Mouse (Mus musculus) yolk sac, embryonic 10.5 days (tissue): ENCODE results near the gene Itih4.

Experiments used
- DNase-seq: peaks from one replicate; pipeline ENCODE4 v3.0.0-alpha.2; 2017; ENCODE audit warnings: low spot score

Itih4 gene

GRCm38 (mm10) chr14:30886204-30886603, at the start of gene Itih4:
Itih4 (plus strand) TSS chr14:30886476.
- DNase-seq, result no peak

- no peak for DNase-seq
These were observed 48.8 kb upstream of the Itih4 start for GRCm38 (mm10) chr14:30837416-30837996.

GRCm38 (mm10) chr14:30843701-30844100, 42.6 kb upstream of the Itih4 start:
- DNase-seq, result no peak

DNA sequence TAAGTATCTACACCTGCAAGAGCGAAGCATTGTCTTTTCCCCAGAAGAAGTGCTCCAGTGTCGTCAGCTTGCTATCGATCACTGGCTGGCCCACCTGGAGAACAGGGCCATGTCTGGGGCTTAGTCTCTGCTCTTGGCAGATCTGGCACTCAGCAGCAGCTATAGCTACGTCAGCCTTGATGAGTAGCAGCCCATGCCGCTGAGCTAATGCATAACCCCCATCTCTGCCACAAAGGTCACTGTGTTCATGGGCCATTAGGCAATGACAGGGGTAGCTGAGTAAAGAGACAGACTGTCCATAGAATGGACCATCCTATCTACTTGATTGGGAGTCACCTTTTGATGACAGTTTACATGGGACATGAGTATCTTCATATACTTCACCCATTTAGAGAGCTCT, 35.8 kb upstream of the Itih4 start:
- DNase-seq, result no peak

- no peak for DNase-seq
These were observed 34.0 kb upstream of the Itih4 start for GRCm38 (mm10) chr14:30852325-30852724.

- DNase-seq, result no peak
These were observed 31.0 kb upstream of the Itih4 start for GRCm38 (mm10) chr14:30855316-30855715.

DNA sequence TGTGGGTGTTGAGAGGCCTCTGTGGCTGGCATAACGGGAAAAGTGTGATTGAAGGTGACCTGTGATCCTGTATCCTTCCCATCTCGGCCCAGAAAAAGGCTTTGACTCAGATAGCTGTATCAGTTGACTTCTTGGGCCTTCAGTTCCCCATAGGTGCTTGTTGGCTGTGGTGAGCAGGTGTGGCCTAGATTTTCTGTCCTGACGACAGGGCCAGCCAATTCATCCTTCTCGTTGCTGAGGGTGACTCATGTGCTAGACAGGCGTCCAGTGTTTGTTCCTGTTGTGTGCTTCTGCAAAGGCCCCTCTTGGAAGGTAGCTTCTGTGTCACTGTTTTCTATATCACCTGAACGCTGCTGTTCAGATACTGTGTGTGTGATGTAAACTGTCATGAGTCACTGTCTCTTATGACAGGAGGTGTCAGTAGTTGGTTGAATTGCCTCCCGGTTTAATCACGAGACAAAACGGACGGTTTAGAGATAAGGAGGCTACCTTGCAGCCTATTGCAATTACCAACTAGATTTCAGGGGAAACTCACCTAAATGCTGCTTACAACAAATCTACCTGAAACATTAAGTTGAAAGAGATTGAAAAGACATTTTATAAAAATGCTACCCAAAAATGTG, 29.3 kb upstream of the Itih4 start:
- peak; percentile 32 for DNase-seq

- DNase-seq, result no peak
These were observed 28.3 kb upstream of the Itih4 start for GRCm38 (mm10) chr14:30857990-30858389.

DNA sequence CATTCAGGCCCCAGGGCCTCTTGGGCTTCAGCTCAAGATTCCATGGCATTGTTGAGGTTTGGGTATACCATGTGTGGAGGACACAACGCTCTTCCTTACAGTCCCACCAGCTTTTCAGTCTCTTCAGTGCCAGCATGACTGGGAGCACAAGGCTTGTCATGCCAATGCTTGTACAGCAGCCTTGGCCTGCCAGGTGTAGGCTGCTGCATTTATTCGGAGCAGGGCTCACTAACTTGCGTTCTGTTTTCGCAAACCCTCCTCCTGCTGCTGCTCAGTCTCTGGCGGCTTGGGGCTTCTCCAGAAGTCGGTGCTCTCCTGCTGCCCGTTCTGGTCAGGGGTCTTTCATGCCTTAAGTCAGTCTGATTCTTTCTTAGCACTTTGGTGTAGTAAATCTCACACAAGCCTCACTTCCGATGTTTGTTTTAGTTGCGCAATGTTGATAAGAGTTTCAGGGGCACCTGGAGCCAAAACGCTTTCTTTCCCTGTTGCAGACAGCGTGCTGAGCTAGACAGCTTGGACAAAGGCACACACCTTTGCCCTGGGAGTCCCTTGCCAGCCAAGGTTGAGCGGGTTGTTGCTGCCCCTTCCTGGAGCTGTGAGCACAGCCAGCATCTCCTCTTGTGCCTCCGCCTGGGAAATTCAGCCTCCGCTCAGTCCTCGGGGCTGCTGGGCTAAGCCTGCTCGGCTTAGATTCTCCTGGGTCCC, 24.7 kb upstream of the Itih4 start:
- DNase-seq, result peak; percentile 79

DNA sequence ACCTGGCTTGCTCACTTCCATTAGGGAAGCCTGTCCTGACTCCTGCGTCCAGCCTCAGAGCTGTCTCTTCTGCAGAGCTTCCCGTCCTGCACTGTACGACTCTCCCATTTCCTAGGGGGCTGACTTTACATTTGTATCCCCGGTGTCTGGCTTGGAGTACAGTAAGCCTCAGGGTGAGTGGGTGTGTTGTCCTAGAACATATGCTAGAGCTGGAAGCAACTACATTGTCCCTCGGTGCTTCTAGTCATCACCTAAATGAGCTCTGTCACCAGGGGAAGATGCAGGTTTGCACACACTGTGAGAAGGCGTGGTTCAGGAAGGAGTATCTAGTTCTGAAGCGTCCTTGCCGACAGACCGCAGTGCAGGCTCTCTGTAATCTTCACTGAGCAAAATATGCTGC, 23.9 kb upstream of the Itih4 start:
- DNase-seq, result no peak

- DNase-seq, result no peak
These were observed 21.0 kb upstream of the Itih4 start for GRCm38 (mm10) chr14:30865311-30865710.

- DNase-seq, result peak; percentile 53
These were observed 19.2 kb upstream of the Itih4 start for GRCm38 (mm10) chr14:30867042-30867441.

DNA sequence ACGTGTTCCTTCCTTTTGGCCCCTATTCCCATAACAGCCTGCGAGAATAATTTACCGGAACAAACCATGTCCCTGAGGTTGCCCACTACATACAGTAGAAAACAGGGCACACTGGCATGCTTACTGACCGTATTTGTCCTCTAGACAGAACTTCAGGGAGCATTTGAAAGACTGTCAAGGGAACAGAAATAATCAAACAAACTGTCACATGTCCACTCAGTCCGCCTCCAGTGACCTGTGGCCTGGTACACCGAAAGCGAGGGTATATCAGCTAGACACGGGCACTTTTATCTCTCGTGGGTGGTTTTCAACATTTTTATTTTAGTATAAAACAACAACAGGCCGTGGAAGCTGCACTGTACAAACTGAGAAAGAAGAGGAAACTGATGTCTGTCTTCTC, 17.4 kb upstream of the Itih4 start:
- DNase-seq, result no peak

DNA sequence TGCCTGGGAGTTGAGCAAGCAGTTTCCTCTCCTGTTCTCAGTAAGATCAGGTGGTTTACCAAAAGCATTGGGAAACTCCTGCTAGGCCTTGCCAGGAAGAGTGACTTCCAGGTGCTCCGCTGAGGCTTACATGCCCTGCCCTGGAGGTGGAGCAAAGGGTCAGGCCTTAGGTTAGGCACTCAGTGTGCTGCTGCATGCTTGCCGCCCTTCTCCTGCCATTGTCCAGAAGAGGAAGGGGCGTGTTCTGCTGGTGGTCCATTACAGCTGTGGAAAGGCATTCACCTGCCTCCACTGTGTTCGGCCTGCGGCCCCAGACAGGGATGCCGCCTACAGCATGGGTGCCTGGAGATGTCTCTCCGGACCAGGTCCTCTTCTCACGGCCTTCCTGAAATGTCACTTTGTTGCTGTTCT, 16.9 kb upstream of the Itih4 start:
- DNase-seq, result peak; percentile 47

DNA sequence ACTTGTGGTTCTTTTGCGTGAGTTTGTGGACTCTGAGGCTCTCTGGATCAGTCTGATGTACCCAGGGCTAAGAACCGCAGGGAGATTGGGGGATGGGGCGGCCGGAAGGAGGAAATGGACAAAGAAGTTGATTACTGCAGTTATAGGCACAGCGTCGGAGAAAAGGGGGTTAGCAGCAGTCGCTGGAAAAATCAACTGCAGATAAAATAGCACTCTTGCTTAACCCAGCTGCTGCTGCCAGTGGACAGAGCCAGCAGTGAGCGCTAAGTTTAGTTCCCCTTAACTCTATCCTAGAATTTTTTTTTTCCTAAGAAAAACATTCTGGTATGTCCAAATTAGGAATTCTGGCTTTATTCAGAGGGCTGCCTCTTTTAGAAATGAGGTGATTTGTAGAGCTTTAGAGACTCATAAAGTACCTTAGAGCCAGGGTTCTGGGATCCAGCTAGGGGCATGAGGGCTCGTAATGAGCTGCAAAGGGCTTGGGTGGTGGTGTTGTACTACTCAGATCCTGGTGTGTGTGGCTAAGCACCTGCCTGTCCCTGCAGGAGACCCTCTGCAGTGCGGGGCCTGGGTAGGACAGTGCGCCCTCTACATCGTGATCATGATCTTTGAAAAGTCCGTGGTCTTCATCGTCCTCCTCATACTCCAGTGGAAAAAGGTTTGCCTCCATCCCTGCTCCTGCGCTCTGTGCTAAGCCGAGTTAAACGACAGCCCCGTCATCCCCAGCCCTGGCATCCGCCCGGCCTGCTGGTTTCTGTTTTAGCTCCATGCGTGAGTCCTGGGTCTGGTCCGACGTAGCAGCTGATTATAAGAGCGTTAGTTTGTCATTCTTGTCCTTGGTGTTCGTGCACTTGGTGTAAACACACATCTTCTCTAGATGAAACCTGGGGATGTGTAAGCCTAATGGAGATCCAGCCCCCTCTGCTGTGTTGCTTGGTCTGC, 15.8 kb upstream of the Itih4 start:
- no peak for DNase-seq

GRCm38 (mm10) chr14:30874095-30874700, 12.1 kb upstream of the Itih4 start:
- DNase-seq, result no peak

DNA sequence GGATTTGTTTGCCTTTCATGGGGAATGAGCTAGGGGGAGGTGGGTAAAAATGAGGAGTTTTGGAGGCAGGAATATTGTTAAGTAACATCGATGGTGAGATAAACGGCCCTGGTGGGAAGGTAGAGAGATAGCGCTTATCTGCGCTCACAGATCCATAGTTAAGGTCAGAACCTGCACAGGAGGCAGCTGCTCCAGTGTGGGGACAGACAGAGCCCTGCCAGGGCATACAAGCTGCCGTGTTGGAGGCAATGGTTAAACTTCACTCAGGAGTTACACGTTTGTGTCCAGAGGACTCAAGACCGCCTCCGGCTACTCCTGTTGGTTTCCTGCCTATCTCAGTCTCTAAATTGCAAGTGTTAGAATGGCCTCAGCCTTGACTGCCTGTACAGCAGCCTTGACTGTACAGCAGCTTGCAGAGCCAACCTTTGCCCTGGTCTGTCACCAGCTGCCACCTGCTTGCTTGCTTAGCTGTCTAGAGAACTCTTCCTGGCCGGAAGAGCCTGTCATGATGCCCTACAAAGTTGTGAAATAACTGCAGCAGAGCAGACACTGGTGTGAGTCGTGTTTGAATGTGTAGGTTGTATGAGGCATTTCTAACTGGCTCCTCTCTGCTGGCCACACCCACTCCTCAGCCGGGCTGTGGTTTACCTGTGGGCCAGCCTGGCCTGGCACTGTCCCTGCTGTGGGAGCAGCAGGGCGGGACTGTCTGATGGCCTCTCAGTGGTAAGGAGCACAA, 11.0 kb upstream of the Itih4 start:
- DNase-seq, result peak; percentile 59

DNA sequence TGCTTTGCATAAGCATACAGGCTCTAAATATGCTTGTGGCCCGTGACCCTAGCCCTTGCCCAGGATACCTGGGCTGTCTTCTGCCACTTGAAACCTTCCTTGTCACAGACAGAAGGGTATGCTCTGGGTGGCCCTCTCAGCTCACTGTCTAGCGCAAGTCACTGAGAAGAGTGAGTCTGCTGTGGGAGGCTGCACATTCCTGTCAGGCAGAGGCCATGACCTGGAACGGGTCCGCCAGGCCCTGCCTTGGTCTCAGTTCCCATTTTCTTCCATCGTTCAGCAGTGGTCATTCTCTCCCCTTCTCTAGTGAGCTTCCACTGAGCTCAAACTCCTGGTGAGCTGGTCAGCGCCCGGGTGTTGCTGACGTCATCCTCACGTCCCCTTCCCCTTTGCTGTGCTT, 10.3 kb upstream of the Itih4 start:
- no peak for DNase-seq

GRCm38 (mm10) chr14:30876451-30876850, 9.8 kb upstream of the Itih4 start:
- no peak for DNase-seq

DNA sequence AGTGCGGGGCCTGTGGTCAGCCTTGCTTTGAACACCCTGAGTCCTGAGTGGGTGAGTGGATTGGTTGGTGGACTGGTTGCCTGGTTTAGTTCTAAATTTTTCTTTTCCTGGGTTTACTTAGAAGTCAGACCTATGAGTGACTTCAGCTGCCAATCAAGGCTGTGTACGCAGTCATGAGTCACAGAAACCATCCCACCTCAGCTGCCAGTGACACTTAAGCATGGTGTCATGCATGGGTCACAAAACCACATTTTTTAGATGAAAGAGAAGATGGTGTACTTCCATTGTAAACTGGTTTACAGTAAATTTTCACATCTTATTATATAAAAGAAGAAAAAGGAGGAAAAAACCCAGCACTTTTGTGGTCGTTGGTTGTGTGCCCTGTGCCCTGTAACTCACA, 8.4 kb upstream of the Itih4 start:
- DNase-seq, result no peak

- DNase-seq, result peak; percentile 47
These were observed 7.2 kb upstream of the Itih4 start, which contains the start of gene Mustn1 for GRCm38 (mm10) chr14:30878958-30879571. Mustn1 (plus strand) TSS chr14:30879200.
